Mouse (Mus musculus): ENCODE data around the gene Stat4. TPM values are rescaled to one million over a fixed set of nuclear protein-coding genes. Genes with fewer than 3 reads are reported as not detected.

Stat4 gene
- polyA plus RNA-seq, 1 experiment from 2014 or later: 0.24 TPM

- Histone ChIP-seq H3K4me3 (ENCODE audit: low read depth, low read length) (no peak overlapping the region), H3K27me3 (ENCODE audit: control insufficient read depth, insufficient read depth, low read length) (no peaks in the 10 kb centered on the region), H3K36me3 (ENCODE audit: control insufficient read depth, insufficient read depth, low read length) (no peaks in the 10 kb centered on the region), H3K4me1 (ENCODE audit: control insufficient read depth, insufficient read depth, low read length) (no peaks in the 10 kb centered on the region), H3K9me3 (ENCODE audit: control insufficient read depth, low read length) (no peaks in the 10 kb centered on the region), H3K27ac (ENCODE audit: low read depth, low read length) (no peak overlapping the region), H3K9ac (replicated peaks; ENCODE audit: low read depth, low read length) (no peak overlapping the region), H3K4me2 (ENCODE audit: low read depth, low read length) (no peak overlapping the region)
- 84% methylated on average over 9 of the region's 9 CpGs for WGBS
- ATAC-seq (ENCODE audit: low read depth): no peak
Observed at GRCm38 (mm10) chr1:52140534-52140933, 153.6 kb downstream of the Stat4 start.

GRCm38 (mm10) chr1:52141482-52141881 is 154.5 kb downstream of the Stat4 start:
- no peak for ATAC-seq (ENCODE audit: low read depth)

GRCm38 (mm10) chr1:52142117-52142516 is 155.2 kb downstream of the Stat4 start:
- WGBS: 82% methylated on average over 4 of the region's 4 CpGs
- Histone ChIP-seq H3K36me3 (ENCODE audit: control insufficient read depth, insufficient read depth, low read length) (no peaks in the 10 kb centered on the region), H3K27me3 (ENCODE audit: control insufficient read depth, insufficient read depth, low read length) (no peaks in the 10 kb centered on the region), H3K4me3 (ENCODE audit: low read depth, low read length) (no peak overlapping the region), H3K4me1 (ENCODE audit: control insufficient read depth, insufficient read depth, low read length) (no peaks in the 10 kb centered on the region), H3K9me3 (ENCODE audit: control insufficient read depth, low read length) (no peaks in the 10 kb centered on the region), H3K4me2 (ENCODE audit: low read depth, low read length) (no peak overlapping the region), H3K27ac (ENCODE audit: low read depth, low read length) (no peak overlapping the region), H3K9ac (replicated peaks; ENCODE audit: low read depth, low read length) (no peak overlapping the region)
- ATAC-seq (ENCODE audit: low read depth): no peak

More at GRCm38 (mm10) chr1:52141482-52141881, 154.5 kb downstream of the Stat4 start:
- H3K36me3 ChIP-seq (ENCODE audit: control insufficient read depth, insufficient read depth, low read length): no peaks in the 10 kb centered on the region
- no peak overlapping the region for H3K9ac ChIP-seq (replicated peaks; ENCODE audit: low read depth, low read length)
- WGBS: 77% methylated on average over 3 of the region's 3 CpGs
- H3K27me3 ChIP-seq (ENCODE audit: control insufficient read depth, insufficient read depth, low read length): no peaks in the 10 kb centered on the region
- no peak overlapping the region for H3K27ac ChIP-seq (ENCODE audit: low read depth, low read length)
- no peaks in the 10 kb centered on the region for H3K9me3 ChIP-seq (ENCODE audit: control insufficient read depth, low read length)
- H3K4me2 ChIP-seq (ENCODE audit: low read depth, low read length): no peak overlapping the region
- no peaks in the 10 kb centered on the region for H3K4me1 ChIP-seq (ENCODE audit: control insufficient read depth, insufficient read depth, low read length)
- no peak overlapping the region for H3K4me3 ChIP-seq (ENCODE audit: low read depth, low read length)

GRCm38 (mm10) chr1:52143191-52143590 is 156.2 kb downstream of the Stat4 start:
- no peak for ATAC-seq (ENCODE audit: low read depth)
- WGBS: 89% methylated on average over 4 of the region's 4 CpGs
- Histone ChIP-seq H3K27ac (ENCODE audit: low read depth, low read length) (no peak overlapping the region), H3K4me3 (ENCODE audit: low read depth, low read length) (no peak overlapping the region), H3K36me3 (ENCODE audit: control insufficient read depth, insufficient read depth, low read length) (no peaks in the 10 kb centered on the region), H3K4me1 (ENCODE audit: control insufficient read depth, insufficient read depth, low read length) (peaks cover 4% of the 10 kb centered on the region; the same call in 1 of the 2 replicates), H3K9me3 (ENCODE audit: control insufficient read depth, low read length) (no peaks in the 10 kb centered on the region), H3K27me3 (ENCODE audit: control insufficient read depth, insufficient read depth, low read length) (no peaks in the 10 kb centered on the region), H3K9ac (replicated peaks; ENCODE audit: low read depth, low read length) (no peak overlapping the region), H3K4me2 (ENCODE audit: low read depth, low read length) (no peak overlapping the region)

GRCm38 (mm10) chr1:52143596-52144156 is 156.7 kb downstream of the Stat4 start:
- Histone ChIP-seq H3K4me2 (ENCODE audit: low read depth, low read length) (no peak overlapping the region), H3K9me3 (ENCODE audit: control insufficient read depth, low read length) (no peaks in the 10 kb centered on the region), H3K27ac (ENCODE audit: low read depth, low read length) (no peak overlapping the region), H3K9ac (replicated peaks; ENCODE audit: low read depth, low read length) (no peak overlapping the region), H3K4me3 (ENCODE audit: low read depth, low read length) (no peak overlapping the region), H3K27me3 (ENCODE audit: control insufficient read depth, insufficient read depth, low read length) (no peaks in the 10 kb centered on the region), H3K4me1 (ENCODE audit: control insufficient read depth, insufficient read depth, low read length) (peaks cover 4% of the 10 kb centered on the region; the same call in 1 of the 2 replicates), H3K36me3 (ENCODE audit: control insufficient read depth, insufficient read depth, low read length) (no peaks in the 10 kb centered on the region)
- 93% methylated on average over 7 of the region's 7 CpGs for WGBS
- no peak for ATAC-seq (ENCODE audit: low read depth)

GRCm38 (mm10) chr1:52144907-52145306 is 158.0 kb downstream of the Stat4 start:
- H3K4me1 ChIP-seq (ENCODE audit: control insufficient read depth, insufficient read depth, low read length): peaks cover 5% of the 10 kb centered on the region; the same call in 1 of the 2 replicates
- no peak overlapping the region for H3K4me3 ChIP-seq (ENCODE audit: low read depth, low read length)
- 87% methylated on average over 10 of the region's 10 CpGs for WGBS
- no peak for ATAC-seq (ENCODE audit: low read depth)
- H3K9me3 ChIP-seq (ENCODE audit: control insufficient read depth, low read length): no peaks in the 10 kb centered on the region
- H3K27ac ChIP-seq (ENCODE audit: low read depth, low read length): no peak overlapping the region
- no peak overlapping the region for H3K9ac ChIP-seq (replicated peaks; ENCODE audit: low read depth, low read length)
- no peak overlapping the region for H3K4me2 ChIP-seq (ENCODE audit: low read depth, low read length)
- H3K36me3 ChIP-seq (ENCODE audit: control insufficient read depth, insufficient read depth, low read length): no peaks in the 10 kb centered on the region
- H3K27me3 ChIP-seq (ENCODE audit: control insufficient read depth, insufficient read depth, low read length): no peaks in the 10 kb centered on the region

GRCm38 (mm10) chr1:52146214-52146970 is 159.4 kb downstream of the Stat4 start:
- 54% methylated on average over 12 of the region's 12 CpGs for WGBS
- Histone ChIP-seq H3K9ac (replicated peaks; ENCODE audit: low read depth, low read length) (no peak overlapping the region), H3K27ac (ENCODE audit: low read depth, low read length) (no peak overlapping the region), H3K4me1 (ENCODE audit: control insufficient read depth, insufficient read depth, low read length) (peaks cover 7% of the 10 kb centered on the region; the same call in 1 of the 2 replicates), H3K36me3 (ENCODE audit: control insufficient read depth, insufficient read depth, low read length) (no peaks in the 10 kb centered on the region), H3K4me3 (ENCODE audit: low read depth, low read length) (no peak overlapping the region), H3K9me3 (ENCODE audit: control insufficient read depth, low read length) (no peaks in the 10 kb centered on the region), H3K4me2 (ENCODE audit: low read depth, low read length) (no peak overlapping the region), H3K27me3 (ENCODE audit: control insufficient read depth, insufficient read depth, low read length) (no peaks in the 10 kb centered on the region)
- peak; percentile 86 for ATAC-seq (ENCODE audit: low read depth)

GRCm38 (mm10) chr1:52147431-52147830 is 160.5 kb downstream of the Stat4 start:
- WGBS: 88% methylated on average over 2 of the region's 2 CpGs
- H3K27ac ChIP-seq (ENCODE audit: low read depth, low read length): no peak overlapping the region
- H3K9ac ChIP-seq (replicated peaks; ENCODE audit: low read depth, low read length): no peak overlapping the region
- no peaks in the 10 kb centered on the region for H3K36me3 ChIP-seq (ENCODE audit: control insufficient read depth, insufficient read depth, low read length)
- no peak overlapping the region for H3K4me3 ChIP-seq (ENCODE audit: low read depth, low read length)
- peaks cover 7% of the 10 kb centered on the region; the same call in 1 of the 2 replicates for H3K4me1 ChIP-seq (ENCODE audit: control insufficient read depth, insufficient read depth, low read length)
- H3K27me3 ChIP-seq (ENCODE audit: control insufficient read depth, insufficient read depth, low read length): no peaks in the 10 kb centered on the region
- H3K4me2 ChIP-seq (ENCODE audit: low read depth, low read length): no peak overlapping the region
- no peak for ATAC-seq (ENCODE audit: low read depth)
- H3K9me3 ChIP-seq (ENCODE audit: control insufficient read depth, low read length): no peaks in the 10 kb centered on the region

GRCm38 (mm10) chr1:52148178-52148577 is 161.2 kb downstream of the Stat4 start:
- Histone ChIP-seq H3K36me3 (ENCODE audit: control insufficient read depth, insufficient read depth, low read length) (no peaks in the 10 kb centered on the region), H3K9me3 (ENCODE audit: control insufficient read depth, low read length) (no peaks in the 10 kb centered on the region), H3K4me3 (ENCODE audit: low read depth, low read length) (no peak overlapping the region), H3K27me3 (ENCODE audit: control insufficient read depth, insufficient read depth, low read length) (no peaks in the 10 kb centered on the region), H3K27ac (ENCODE audit: low read depth, low read length) (peak overlapping the region; percentile 29; the same call in 1 of the 2 replicates), H3K9ac (replicated peaks; ENCODE audit: low read depth, low read length) (no peak overlapping the region), H3K4me2 (ENCODE audit: low read depth, low read length) (no peak overlapping the region), H3K4me1 (ENCODE audit: control insufficient read depth, insufficient read depth, low read length) (peaks cover 7% of the 10 kb centered on the region; the same call in 1 of the 2 replicates)
- 55% methylated on average over 7 of the region's 7 CpGs for WGBS
- 0 out of 2 replicates have a peak, but pooled peaks have one; percentile 19 for ATAC-seq (ENCODE audit: low read depth)
